Mouse (Mus musculus) A20 (cell line): ENCODE measurements around the gene Il15ra.

ENCODE experiments used
- DNase-seq: peaks from one replicate; pipeline ENCODE4 v3.0.0-alpha.2; 2011; ENCODE audit warnings: low read depth, low spot score

Gene Il15ra

GRCm38 (mm10) chr2:11705201-11706025, at the start of gene Il15ra:
TSS of gene Il15ra (plus strand) at chr2:11705290.
- peak; percentile 77 for DNase-seq

- no peak for DNase-seq
Observed at GRCm38 (mm10) chr2:11657581-11657980, 47.5 kb upstream of the Il15ra start.

GRCm38 (mm10) chr2:11659263-11659662, 45.8 kb upstream of the Il15ra start:
- DNase-seq = no peak

GRCm38 (mm10) chr2:11662143-11662906, 42.8 kb upstream of the Il15ra start:
- peak; percentile 64 for DNase-seq

GRCm38 (mm10) chr2:11662907-11663230, 42.2 kb upstream of the Il15ra start:
- peak; percentile 66 for DNase-seq

GRCm38 (mm10) chr2:11663961-11664360, 41.1 kb upstream of the Il15ra start:
- DNase-seq = peak; percentile 93

GRCm38 (mm10) chr2:11664367-11664766, 40.7 kb upstream of the Il15ra start:
- DNase-seq = peak; percentile 78

- no peak for DNase-seq
Observed at GRCm38 (mm10) chr2:11664806-11665205, 40.3 kb upstream of the Il15ra start.

GRCm38 (mm10) chr2:11665326-11665725, 39.8 kb upstream of the Il15ra start:
- DNase-seq = no peak

- peak; percentile 60 for DNase-seq
Observed at GRCm38 (mm10) chr2:11672144-11672543, 32.9 kb upstream of the Il15ra start.

- no peak for DNase-seq
Observed at GRCm38 (mm10) chr2:11679626-11680025, 25.5 kb upstream of the Il15ra start.

- no peak for DNase-seq
Observed at GRCm38 (mm10) chr2:11682712-11683111, 22.4 kb upstream of the Il15ra start.

- DNase-seq = peak; percentile 47
Observed at GRCm38 (mm10) chr2:11686512-11686911, 18.6 kb upstream of the Il15ra start.

GRCm38 (mm10) chr2:11687436-11687835, 17.7 kb upstream of the Il15ra start:
- peak; percentile 50 for DNase-seq

- DNase-seq = no peak
Observed at GRCm38 (mm10) chr2:11690201-11690890, 14.7 kb upstream of the Il15ra start.

- DNase-seq = no peak
Observed at GRCm38 (mm10) chr2:11693352-11693751, 11.7 kb upstream of the Il15ra start.

GRCm38 (mm10) chr2:11694104-11694503, 11.0 kb upstream of the Il15ra start:
- DNase-seq = no peak

- no peak for DNase-seq
Observed at GRCm38 (mm10) chr2:11695867-11696266, 9.2 kb upstream of the Il15ra start.

GRCm38 (mm10) chr2:11698994-11699393, 6.1 kb upstream of the Il15ra start:
- no peak for DNase-seq

GRCm38 (mm10) chr2:11699905-11700304, 5.2 kb upstream of the Il15ra start:
- DNase-seq = no peak

GRCm38 (mm10) chr2:11706030-11706745, 1.1 kb downstream of the Il15ra start:
- no peak for DNase-seq

- DNase-seq = peak; percentile 8
Observed at GRCm38 (mm10) chr2:11706746-11707065, 1.6 kb downstream of the Il15ra start.
